Mouse (Mus musculus) neural tube, embryonic 14.5 days (tissue): ENCODE measurements around the gene Cyp2s1. TPM values are rescaled to one million over a fixed set of nuclear protein-coding genes. Genes with fewer than 3 reads are reported as not detected.

Experiments
- ATAC-seq: fragments of 200-750 bp; cut with Nextera tagmentation; 2 replicates; pipeline ENCODE4 v1.8.0; 2017; ENCODE audit warnings: low read depth, mild to moderate bottlenecking, moderate TSS enrichment, moderate library complexity
- H3K27ac ChIP-seq: fragments of 300-500 bp; sonication (generic); 2 replicates; pipeline ENCODE4 v1.5.1; 2014; ENCODE audit warnings: low read depth, mild to moderate bottlenecking, control low read depth, low read length, moderate library complexity, mixed read lengths
- H3K27me3 ChIP-seq: fragments of 300-500 bp; sonication (generic); 2 replicates; pipeline ENCODE4 v1.6.1; 2014; ENCODE audit warnings: low read length; ENCODE audit not compliant: control insufficient read depth, insufficient read depth
- H3K36me3 ChIP-seq: fragments of 300-500 bp; sonication (generic); 2 replicates; pipeline ENCODE4 v1.6.1; 2014; ENCODE audit warnings: low read length, mixed read lengths; ENCODE audit not compliant: control insufficient read depth, insufficient read depth
- H3K4me1 ChIP-seq: fragments of 300-500 bp; sonication (generic); 2 replicates; pipeline ENCODE4 v1.6.1; 2014; ENCODE audit warnings: low read length; ENCODE audit not compliant: control insufficient read depth, insufficient read depth
- H3K4me2 ChIP-seq: fragments of 300-500 bp; sonication (generic); 2 replicates; pipeline ENCODE4 v1.6.1; 2014; ENCODE audit warnings: mild to moderate bottlenecking, low read depth, low read length, control low read depth
- H3K4me3 ChIP-seq: fragments of 300-500 bp; sonication (generic); 2 replicates; pipeline ENCODE4 v1.5.1; 2014; ENCODE audit warnings: low read depth, low read length, control low read depth, mixed read lengths
- H3K9ac ChIP-seq: fragments of 300-500 bp; sonication (generic); replicated peaks from 2 replicates; pipeline ENCODE4 v1.6.1; 2014; ENCODE audit warnings: low read depth, mild to moderate bottlenecking, control low read depth, low read length, mixed read lengths
- H3K9me3 ChIP-seq: fragments of 300-500 bp; sonication (generic); 2 replicates; pipeline ENCODE4 v1.6.1; 2016; ENCODE audit warnings: low read length; ENCODE audit not compliant: control insufficient read depth
- WGBS: fragments of 180-500 bp; shearing (Covaris S2); extraction: QIAGEN DNeasy Blood & Tissue Kit; methylation state at CpG from one replicate; pipeline ENCODE4 v1.1.7; 2014; 5-methylcytosine and 5-hydroxymethylcytosine counted together
- polyA plus RNA-seq: library from polyadenylated mRNA; unstranded; fragments of >200 nt; fragmentation: Nextera tagmentation; extraction: Ambion mirVana; gene quantifications from 2 replicates; pipeline ENCODE4 v1.2.1, GENCODE M21; 2014

Gene Cyp2s1
- polyA plus RNA-seq, result 1.7 and 2.3 TPM in 2 replicates

GRCm38 (mm10) chr7:25816241-25816919 lies at the start of gene Cyp2s1:
Gene Cyp2s1, minus strand, starts transcription at chr7:25816913.
- H3K27me3 ChIP-seq, result peaks cover 6% of the 10 kb centered on the region
- no peaks in the 10 kb centered on the region for H3K4me1 ChIP-seq
- WGBS, result 1% methylated on average over 40 of the region's 40 CpGs
- H3K36me3 ChIP-seq, result no peaks in the 10 kb centered on the region
- peak within 1 kb of the TSS; percentile 47 for H3K4me3 ChIP-seq
- H3K9me3 ChIP-seq, result no peaks in the 10 kb centered on the region
- H3K4me2 ChIP-seq, result peak within 1 kb of the TSS; percentile 85
- peak; percentile 62 for ATAC-seq
- H3K27ac ChIP-seq, result no peak within 1 kb of the TSS
- H3K9ac ChIP-seq, result peak within 1 kb of the TSS; percentile 55

- Histone ChIP-seq H3K4me1 (no peaks in the 10 kb centered on the region), H3K36me3 (no peaks in the 10 kb centered on the region), H3K4me2 (no peak overlapping the region), H3K9ac (no peak overlapping the region), H3K4me3 (no peak overlapping the region), H3K27me3 (no peaks in the 10 kb centered on the region), H3K27ac (no peak overlapping the region), H3K9me3 (no peaks in the 10 kb centered on the region)
- 42% methylated on average over 5 of the region's 5 CpGs for WGBS
- ATAC-seq, result no peak
Observed at GRCm38 (mm10) chr7:25864861-25865260, 48.1 kb upstream of the Cyp2s1 start.

- H3K27ac ChIP-seq, result no peak overlapping the region
- H3K4me1 ChIP-seq, result no peaks in the 10 kb centered on the region
- H3K36me3 ChIP-seq, result no peaks in the 10 kb centered on the region
- H3K4me3 ChIP-seq, result no peak overlapping the region
- no peaks in the 10 kb centered on the region for H3K27me3 ChIP-seq
- no peak overlapping the region for H3K4me2 ChIP-seq
- no peak for ATAC-seq
- 89% methylated on average over 3 of the region's 3 CpGs for WGBS
- H3K9ac ChIP-seq, result no peak overlapping the region
- H3K9me3 ChIP-seq, result no peaks in the 10 kb centered on the region
Observed at GRCm38 (mm10) chr7:25863756-25864155, 47.0 kb upstream of the Cyp2s1 start.

DNA sequence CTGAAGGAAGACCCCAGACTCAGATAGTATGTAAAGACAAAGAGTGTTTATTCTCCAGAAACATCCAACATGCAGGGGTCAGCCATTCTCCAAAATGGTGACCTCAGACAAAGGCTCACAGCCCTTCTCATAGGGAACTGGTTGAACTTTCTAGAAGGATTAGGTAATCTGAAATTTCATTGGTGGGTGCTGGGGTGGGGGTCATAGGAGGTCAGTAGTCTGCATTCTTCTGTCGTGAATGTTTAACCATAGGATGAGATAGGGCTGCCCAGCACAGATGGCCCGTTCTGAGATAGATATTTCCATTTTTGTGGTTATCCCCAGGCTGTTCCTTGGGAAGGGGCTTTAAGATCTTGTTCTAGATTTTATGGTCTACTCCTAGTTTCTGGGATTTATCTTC lies 45.7 kb upstream of the Cyp2s1 start:
- Histone ChIP-seq H3K36me3 (no peaks in the 10 kb centered on the region), H3K27ac (no peak overlapping the region), H3K4me3 (no peak overlapping the region), H3K9me3 (no peaks in the 10 kb centered on the region), H3K4me1 (no peaks in the 10 kb centered on the region), H3K9ac (no peak overlapping the region), H3K27me3 (no peaks in the 10 kb centered on the region), H3K4me2 (no peak overlapping the region)
- WGBS, result 84% methylated on average over 2 of the region's 2 CpGs
- ATAC-seq, result no peak

DNA sequence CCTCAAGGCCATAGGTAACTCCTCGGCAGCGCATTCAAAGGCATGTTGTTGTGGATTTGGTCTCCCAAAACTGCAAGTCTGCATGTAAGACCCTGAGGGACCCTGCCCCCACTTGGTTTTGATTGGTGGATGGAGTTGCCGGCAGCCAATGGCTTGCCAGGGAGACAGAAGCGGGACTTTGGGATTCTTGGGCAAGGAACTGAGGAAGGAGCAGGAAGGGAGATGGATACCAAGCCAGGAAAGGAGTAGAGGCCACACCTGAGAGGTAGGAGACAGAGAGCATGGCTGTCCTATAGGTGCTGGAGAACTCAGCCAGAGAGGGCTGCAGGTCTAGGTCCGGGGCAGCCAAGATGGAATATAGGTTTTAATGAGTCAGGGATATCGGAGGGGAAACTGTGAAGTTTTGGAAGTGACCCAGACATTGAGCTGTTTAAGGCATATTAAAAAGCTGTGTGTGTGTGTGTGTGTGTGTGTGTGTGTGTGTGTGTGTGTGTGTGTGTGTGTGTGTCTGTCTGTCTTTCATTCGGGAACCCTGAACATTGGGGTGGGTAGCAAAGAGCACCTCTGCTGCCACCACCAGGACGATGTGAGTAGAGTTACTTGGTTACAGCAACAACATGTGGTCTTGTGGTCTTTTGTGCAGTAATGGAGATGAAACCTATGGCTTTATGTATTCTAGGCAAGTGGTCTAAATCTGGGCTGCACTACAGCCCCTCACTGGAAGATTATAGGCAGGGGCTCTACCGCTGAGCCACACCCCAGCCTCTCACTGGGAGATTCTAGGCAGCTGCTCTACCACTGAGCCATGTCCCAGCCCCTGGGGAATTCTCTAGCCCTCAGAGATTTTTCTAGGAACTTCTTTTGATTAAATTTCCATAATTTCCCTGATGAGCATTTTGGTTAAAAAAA lies 43.5 kb upstream of the Cyp2s1 start:
- Histone ChIP-seq H3K27me3 (no peaks in the 10 kb centered on the region), H3K4me2 (peak overlapping the region; percentile 24; the same call in 1 of the 2 replicates), H3K36me3 (no peaks in the 10 kb centered on the region), H3K4me1 (no peaks in the 10 kb centered on the region), H3K9me3 (no peaks in the 10 kb centered on the region), H3K4me3 (no peak overlapping the region), H3K9ac (no peak overlapping the region), H3K27ac (no peak overlapping the region)
- no peak for ATAC-seq
- WGBS, result 14% methylated on average over 9 of the region's 9 CpGs

DNA sequence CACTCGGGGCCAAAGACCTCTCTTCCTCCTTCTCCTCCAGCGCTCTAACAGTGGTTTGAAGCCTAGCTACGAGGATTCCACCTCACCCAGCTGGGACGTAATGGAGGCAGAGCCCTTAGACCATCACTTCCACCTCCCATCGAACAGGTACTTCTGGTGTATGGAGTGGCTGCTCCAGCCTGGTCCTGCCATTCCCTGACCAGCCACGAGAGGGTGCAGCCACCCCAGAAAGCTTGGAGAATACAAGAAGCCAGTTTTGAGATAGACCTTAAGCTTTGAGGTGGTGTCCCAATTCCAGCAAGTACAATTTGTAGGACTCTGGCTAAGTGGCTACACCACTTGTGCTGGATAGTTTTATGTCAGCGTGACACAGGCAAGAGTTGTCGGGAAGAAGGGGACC lies 38.4 kb upstream of the Cyp2s1 start:
- H3K4me2 ChIP-seq, result no peak overlapping the region
- no peaks in the 10 kb centered on the region for H3K27me3 ChIP-seq
- no peaks in the 10 kb centered on the region for H3K36me3 ChIP-seq
- ATAC-seq, result no peak
- no peak overlapping the region for H3K9ac ChIP-seq
- WGBS, result 41% methylated on average over 8 of the region's 8 CpGs
- no peaks in the 10 kb centered on the region for H3K4me1 ChIP-seq
- no peak overlapping the region for H3K4me3 ChIP-seq
- no peaks in the 10 kb centered on the region for H3K9me3 ChIP-seq
- no peak overlapping the region for H3K27ac ChIP-seq

DNA sequence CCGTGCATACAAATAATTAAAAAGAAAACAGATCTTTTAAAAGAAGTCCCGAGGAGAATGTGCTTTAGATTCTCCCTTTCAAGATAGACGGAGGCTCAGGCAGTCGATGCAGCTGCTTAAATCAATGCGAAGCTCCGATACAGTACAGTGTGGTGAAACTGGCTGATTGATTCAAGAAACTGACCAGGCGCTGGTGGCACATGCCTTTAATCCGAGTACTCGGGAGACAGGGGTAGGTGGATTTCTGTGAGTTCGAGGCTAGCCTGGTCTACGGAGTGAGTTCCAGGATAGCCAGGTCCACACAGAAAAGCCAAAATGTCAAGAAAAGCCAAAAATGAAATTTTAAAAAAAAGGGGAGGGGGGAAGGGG lies 31.7 kb upstream of the Cyp2s1 start:
- Histone ChIP-seq H3K9ac (peak overlapping the region; percentile 30; the same call in 1 of the 2 replicates), H3K27ac (no peak overlapping the region), H3K4me3 (peak overlapping the region; percentile 33), H3K4me1 (no peaks in the 10 kb centered on the region), H3K36me3 (no peaks in the 10 kb centered on the region), H3K9me3 (no peaks in the 10 kb centered on the region), H3K4me2 (peak overlapping the region; percentile 44), H3K27me3 (no peaks in the 10 kb centered on the region)
- ATAC-seq, result peak; percentile 65; the same call in 1 of the 2 replicates
- WGBS, result 27% methylated on average over 11 of the region's 11 CpGs

GRCm38 (mm10) chr7:25847722-25848443 lies 31.2 kb upstream of the Cyp2s1 start:
- Histone ChIP-seq H3K36me3 (no peaks in the 10 kb centered on the region), H3K4me1 (no peaks in the 10 kb centered on the region), H3K4me3 (peak overlapping the region; percentile 33), H3K27me3 (no peaks in the 10 kb centered on the region), H3K9ac (peak overlapping the region; percentile 30; the same call in 1 of the 2 replicates), H3K9me3 (no peaks in the 10 kb centered on the region), H3K27ac (no peak overlapping the region), H3K4me2 (peak overlapping the region; percentile 44)
- peak; percentile 90 for ATAC-seq
- 11% methylated on average over 13 of the region's 13 CpGs for WGBS
